Mouse (Mus musculus) kidney, embryonic 16.5 days (tissue): ENCODE measurements at regions not wholly inside any gene's neighbourhood (a gene's known extent, or its start where the extent isn't known, plus 50 kb on each side); places are given as distances from the start of the nearest gene placed in this dataset.

ENCODE experiments used
- ATAC-seq: fragments of 200-750 bp; cut with Nextera tagmentation; 2 replicates; pipeline ENCODE4 v1.8.0; 2017; ENCODE audit warnings: moderate TSS enrichment; ENCODE audit not compliant: low FRiP score, low TSS enrichment
- H3K27ac ChIP-seq: fragments of 300-500 bp; sonication (generic); 2 replicates; pipeline ENCODE4 v1.5.1; 2014; ENCODE audit warnings: low read length
- H3K27me3 ChIP-seq: fragments of 300-500 bp; sonication (generic); 2 replicates; pipeline ENCODE4 v1.6.1; 2014; ENCODE audit warnings: low read length, control low read depth, mixed read lengths; ENCODE audit not compliant: insufficient read depth
- H3K36me3 ChIP-seq: fragments of 300-500 bp; sonication (generic); 2 replicates; pipeline ENCODE4 v1.6.1; 2014; ENCODE audit warnings: low read length, control low read depth, mixed read lengths; ENCODE audit not compliant: insufficient read depth
- H3K4me1 ChIP-seq: fragments of 300-500 bp; sonication (generic); 2 replicates; pipeline ENCODE4 v1.6.1; 2014; ENCODE audit warnings: low read length, control low read depth, mixed read lengths; ENCODE audit not compliant: insufficient read depth
- H3K4me2 ChIP-seq: fragments of 300-500 bp; sonication (generic); replicated peaks from 2 replicates; pipeline ENCODE4 v1.6.1; 2014; ENCODE audit warnings: low read depth, low read length
- H3K4me3 ChIP-seq: fragments of 300-500 bp; sonication (generic); 2 replicates; pipeline ENCODE4 v1.5.1; 2014; ENCODE audit warnings: mild to moderate bottlenecking, low read length
- H3K9ac ChIP-seq: fragments of 300-500 bp; sonication (generic); replicated peaks from 2 replicates; pipeline ENCODE4 v1.6.1; 2014; ENCODE audit warnings: low read length
- H3K9me3 ChIP-seq: fragments of 300-500 bp; sonication (generic); 2 replicates; pipeline ENCODE4 v1.6.1; 2016; ENCODE audit warnings: low read length, control low read depth
- WGBS: fragments of 180-500 bp; shearing (Covaris S2); extraction: QIAGEN DNeasy Blood & Tissue Kit; methylation state at CpG from one replicate; pipeline ENCODE4 v1.1.7; 2014; 5-methylcytosine and 5-hydroxymethylcytosine counted together

- no peak overlapping the region for H3K4me3 ChIP-seq
- WGBS, result 87% methylated on average over 7 of the region's 7 CpGs
- no peaks in the 10 kb centered on the region for H3K27me3 ChIP-seq
- no peak overlapping the region for H3K9ac ChIP-seq
- H3K36me3 ChIP-seq, result no peaks in the 10 kb centered on the region
- no peaks in the 10 kb centered on the region for H3K9me3 ChIP-seq
- no peak overlapping the region for H3K27ac ChIP-seq
- ATAC-seq, result no peak
- H3K4me2 ChIP-seq, result no peak overlapping the region
- H3K4me1 ChIP-seq, result no peaks in the 10 kb centered on the region
These were observed 86.0 kb upstream of the Bace2 start for GRCm38 (mm10) chr16:97270417-97271133.

GRCm38 (mm10) chr16:97271264-97271663 lies 85.3 kb upstream of the Bace2 start:
- H3K4me2 ChIP-seq, result no peak overlapping the region
- no peak overlapping the region for H3K9ac ChIP-seq
- no peak for ATAC-seq
- H3K4me3 ChIP-seq, result no peak overlapping the region
- no peaks in the 10 kb centered on the region for H3K36me3 ChIP-seq
- H3K27me3 ChIP-seq, result no peaks in the 10 kb centered on the region
- no peaks in the 10 kb centered on the region for H3K9me3 ChIP-seq
- no peak overlapping the region for H3K27ac ChIP-seq
- H3K4me1 ChIP-seq, result no peaks in the 10 kb centered on the region
- WGBS, result 88% methylated on average over 8 of the region's 8 CpGs

- Histone ChIP-seq H3K27ac (no peak overlapping the region), H3K27me3 (no peaks in the 10 kb centered on the region), H3K4me1 (no peaks in the 10 kb centered on the region), H3K4me2 (peak overlapping the region; percentile 41), H3K36me3 (no peaks in the 10 kb centered on the region), H3K9ac (0 out of 2 replicates have a peak overlapping the region, but pooled peaks have one; percentile 31), H3K9me3 (no peaks in the 10 kb centered on the region), H3K4me3 (peak overlapping the region; percentile 12; the same call in 1 of the 2 replicates)
- 7% methylated on average over 12 of the region's 12 CpGs for WGBS
- ATAC-seq, result peak; percentile 97
These were observed 84.4 kb upstream of the Bace2 start for GRCm38 (mm10) chr16:97272035-97272631.

GRCm38 (mm10) chr16:97278913-97279312 lies 77.6 kb upstream of the Bace2 start:
- WGBS, result 91% methylated on average over 1 of the region's 1 CpGs
- Histone ChIP-seq H3K4me1 (no peaks in the 10 kb centered on the region), H3K27ac (no peak overlapping the region), H3K27me3 (no peaks in the 10 kb centered on the region), H3K36me3 (no peaks in the 10 kb centered on the region), H3K4me3 (no peak overlapping the region), H3K9ac (no peak overlapping the region), H3K4me2 (no peak overlapping the region), H3K9me3 (no peaks in the 10 kb centered on the region)
- no peak for ATAC-seq

- Histone ChIP-seq H3K36me3 (no peaks in the 10 kb centered on the region), H3K4me1 (no peaks in the 10 kb centered on the region), H3K9me3 (no peaks in the 10 kb centered on the region), H3K4me2 (no peak overlapping the region), H3K27ac (no peak overlapping the region), H3K4me3 (no peak overlapping the region), H3K9ac (no peak overlapping the region), H3K27me3 (no peaks in the 10 kb centered on the region)
- no peak for ATAC-seq
- whole genome bisulfite sequencing, result 77% methylated on average over 7 of the region's 7 CpGs
These were observed 74.9 kb upstream of the Bace2 start for GRCm38 (mm10) chr16:97281615-97282110.

- ATAC-seq, result no peak
- H3K9me3 ChIP-seq, result no peaks in the 10 kb centered on the region
- H3K27me3 ChIP-seq, result no peaks in the 10 kb centered on the region
- no peak overlapping the region for H3K4me2 ChIP-seq
- no peak overlapping the region for H3K27ac ChIP-seq
- no peak overlapping the region for H3K4me3 ChIP-seq
- no peaks in the 10 kb centered on the region for H3K4me1 ChIP-seq
- H3K9ac ChIP-seq, result no peak overlapping the region
- WGBS, result 81% methylated on average over 9 of the region's 9 CpGs
- no peaks in the 10 kb centered on the region for H3K36me3 ChIP-seq
These were observed 73.6 kb upstream of the Bace2 start for GRCm38 (mm10) chr16:97282943-97283342.

GRCm38 (mm10) chr16:97285886-97286447 lies 70.6 kb upstream of the Bace2 start:
- no peak overlapping the region for H3K9ac ChIP-seq
- H3K4me1 ChIP-seq, result no peaks in the 10 kb centered on the region
- H3K27ac ChIP-seq, result no peak overlapping the region
- no peaks in the 10 kb centered on the region for H3K27me3 ChIP-seq
- 93% methylated on average over 8 of the region's 8 CpGs for WGBS
- H3K36me3 ChIP-seq, result no peaks in the 10 kb centered on the region
- no peaks in the 10 kb centered on the region for H3K9me3 ChIP-seq
- no peak overlapping the region for H3K4me3 ChIP-seq
- H3K4me2 ChIP-seq, result no peak overlapping the region
- no peak for ATAC-seq

- H3K4me3 ChIP-seq, result no peak overlapping the region
- no peak overlapping the region for H3K4me2 ChIP-seq
- H3K9me3 ChIP-seq, result no peaks in the 10 kb centered on the region
- H3K36me3 ChIP-seq, result no peaks in the 10 kb centered on the region
- 25% methylated on average over 3 of the region's 3 CpGs for WGBS
- H3K27me3 ChIP-seq, result no peaks in the 10 kb centered on the region
- no peak overlapping the region for H3K9ac ChIP-seq
- ATAC-seq, result no peak
- no peaks in the 10 kb centered on the region for H3K4me1 ChIP-seq
- no peak overlapping the region for H3K27ac ChIP-seq
These were observed 69.8 kb upstream of the Bace2 start for GRCm38 (mm10) chr16:97286717-97287116.

- Histone ChIP-seq H3K27me3 (no peaks in the 10 kb centered on the region), H3K4me1 (peaks cover 8% of the 10 kb centered on the region; the same call in 1 of the 2 replicates), H3K4me3 (no peak overlapping the region), H3K9ac (no peak overlapping the region), H3K36me3 (no peaks in the 10 kb centered on the region), H3K4me2 (no peak overlapping the region), H3K27ac (no peak overlapping the region), H3K9me3 (no peaks in the 10 kb centered on the region)
- no peak for ATAC-seq
- WGBS, result 46% methylated on average over 8 of the region's 8 CpGs
These were observed 67.9 kb upstream of the Bace2 start for GRCm38 (mm10) chr16:97288634-97289033.
